Mouse (Mus musculus) cerebellum, adult 2 months (tissue): ENCODE results near the gene Zcchc24. TPM values are rescaled to one million over a fixed set of nuclear protein-coding genes. Genes with fewer than 3 reads are reported as not detected.

ENCODE experiments used
- DNase-seq, 2 experiments: peaks; one replicate each; pipeline ENCODE4 v3.0.0; 2021
- H3K27ac ChIP-seq: fragments of 200-500 bp; 2 replicates; pipeline ENCODE4 v1.5.1; 2012; ENCODE audit warnings: low read length, control low read depth, inconsistent platforms; ENCODE audit not compliant: insufficient read depth
- H3K27me3 ChIP-seq: fragments of 200-500 bp; 2 replicates; pipeline ENCODE4 v1.6.1; 2012; ENCODE audit warnings: inconsistent platforms, mild to moderate bottlenecking, low read length, moderate library complexity; ENCODE audit not compliant: control insufficient read depth, insufficient read depth
- H3K4me1 ChIP-seq: fragments of 200-500 bp; 2 replicates; pipeline ENCODE4 v1.6.1; 2011; ENCODE audit warnings: low read length; ENCODE audit not compliant: control insufficient read depth, insufficient read depth
- H3K4me3 ChIP-seq: fragments of 200-500 bp; replicated peaks from 2 replicates; pipeline ENCODE3; 2011; ENCODE audit warnings: mild to moderate bottlenecking, low read depth, low read length, control low read depth; ENCODE audit not compliant: insufficient read depth
- CTCF ChIP-seq: fragments of 200-500 bp; IDR thresholded peaks from 2 replicates; pipeline ENCODE4 v1.5.1; 2011; ENCODE audit warnings: low read depth, mild to moderate bottlenecking, control low read depth, low read length, moderate library complexity, borderline replicate concordance; ENCODE audit not compliant: insufficient read depth
- POLR2A ChIP-seq: fragments of 200-500 bp; IDR thresholded peaks from 2 replicates; pipeline ENCODE4 v1.6.1; 2011; ENCODE audit warnings: low read length, control low read depth, borderline replicate concordance; ENCODE audit not compliant: insufficient read depth
- WGBS: fragments of 180-500 bp; shearing (Covaris S2); methylation state at CpG from one replicate; pipeline ENCODE4 v1.1.7; 2018; 5-methylcytosine and 5-hydroxymethylcytosine counted together
- polyA plus RNA-seq: library from polyadenylated mRNA; depleted of rRNA; stranded (reverse); fragments of >200 nt; gene quantifications from 2 replicates; pipeline ENCODE4 v1.2.3, GENCODE M21; 2012

Zcchc24 gene
- polyA plus RNA-seq, 1 experiment: 71.4 TPM

GRCm38 (mm10) chr14:25751067-25751466 lies 17.8 kb downstream of the Zcchc24 start:
- 94% methylated on average over 5 of the region's 5 CpGs for WGBS
- no peak overlapping the region for H3K27ac ChIP-seq
- H3K4me3 ChIP-seq: no peak overlapping the region
- no peaks in the 10 kb centered on the region for H3K4me1 ChIP-seq
- no peak for DNase-seq
- no peak for TF ChIP-seq CTCF
- no peak for TF ChIP-seq POLR2A
- no peaks in the 10 kb centered on the region for H3K27me3 ChIP-seq

- no peak overlapping the region for H3K27ac ChIP-seq
- TF ChIP-seq POLR2A: no peak
- TF ChIP-seq CTCF: no peak
- H3K4me1 ChIP-seq: no peaks in the 10 kb centered on the region
- H3K27me3 ChIP-seq: no peaks in the 10 kb centered on the region
- H3K4me3 ChIP-seq: no peak overlapping the region
- WGBS: 62% methylated on average over 2 of the region's 2 CpGs
- DNase-seq: no peak
Measured at GRCm38 (mm10) chr14:25750448-25751015, 18.3 kb downstream of the Zcchc24 start.

DNA sequence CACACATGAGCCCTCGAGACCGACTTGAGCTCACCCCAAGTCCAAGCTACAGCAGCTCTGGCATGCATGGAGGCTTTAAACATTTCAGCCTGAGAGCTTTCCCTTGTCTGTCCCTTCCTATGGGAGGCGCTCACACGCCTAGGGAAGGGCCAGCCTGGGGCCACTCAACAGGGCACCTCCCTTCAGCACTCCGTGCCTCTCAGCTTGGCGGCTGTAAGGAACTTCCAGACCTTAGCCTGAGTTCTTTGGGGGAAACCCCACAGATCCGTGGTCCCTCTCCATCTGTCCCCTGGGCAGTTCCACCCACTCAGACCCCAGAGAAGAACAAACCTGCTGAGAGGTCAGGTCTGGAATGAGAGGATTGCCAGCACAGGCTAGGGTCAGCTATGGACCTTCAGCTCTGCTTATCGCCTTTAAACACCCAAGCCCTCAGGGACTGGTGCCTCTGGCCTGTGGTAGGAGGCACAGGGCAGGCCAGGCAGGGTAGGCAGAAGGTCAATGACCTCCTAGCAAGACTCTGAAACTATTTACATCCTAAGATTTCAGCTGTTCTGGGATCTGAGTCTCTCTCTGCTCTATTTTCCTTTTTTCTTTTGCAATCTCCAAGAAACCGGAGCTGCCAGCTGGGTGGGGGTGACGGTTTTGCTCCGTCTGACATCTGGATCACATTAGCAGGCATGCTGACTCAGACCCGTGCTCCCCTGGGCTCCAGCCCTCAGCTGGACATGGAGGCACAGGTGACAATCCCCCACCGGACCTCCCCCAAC lies 19.5 kb downstream of the Zcchc24 start:
- DNase-seq: no peak
- WGBS: 57% methylated on average over 13 of the region's 13 CpGs
- TF ChIP-seq POLR2A (no peak), CTCF (no peak)
- H3K27me3 ChIP-seq: no peaks in the 10 kb centered on the region
- no peak overlapping the region for H3K4me3 ChIP-seq
- no peak overlapping the region for H3K27ac ChIP-seq
- H3K4me1 ChIP-seq: no peaks in the 10 kb centered on the region

DNA sequence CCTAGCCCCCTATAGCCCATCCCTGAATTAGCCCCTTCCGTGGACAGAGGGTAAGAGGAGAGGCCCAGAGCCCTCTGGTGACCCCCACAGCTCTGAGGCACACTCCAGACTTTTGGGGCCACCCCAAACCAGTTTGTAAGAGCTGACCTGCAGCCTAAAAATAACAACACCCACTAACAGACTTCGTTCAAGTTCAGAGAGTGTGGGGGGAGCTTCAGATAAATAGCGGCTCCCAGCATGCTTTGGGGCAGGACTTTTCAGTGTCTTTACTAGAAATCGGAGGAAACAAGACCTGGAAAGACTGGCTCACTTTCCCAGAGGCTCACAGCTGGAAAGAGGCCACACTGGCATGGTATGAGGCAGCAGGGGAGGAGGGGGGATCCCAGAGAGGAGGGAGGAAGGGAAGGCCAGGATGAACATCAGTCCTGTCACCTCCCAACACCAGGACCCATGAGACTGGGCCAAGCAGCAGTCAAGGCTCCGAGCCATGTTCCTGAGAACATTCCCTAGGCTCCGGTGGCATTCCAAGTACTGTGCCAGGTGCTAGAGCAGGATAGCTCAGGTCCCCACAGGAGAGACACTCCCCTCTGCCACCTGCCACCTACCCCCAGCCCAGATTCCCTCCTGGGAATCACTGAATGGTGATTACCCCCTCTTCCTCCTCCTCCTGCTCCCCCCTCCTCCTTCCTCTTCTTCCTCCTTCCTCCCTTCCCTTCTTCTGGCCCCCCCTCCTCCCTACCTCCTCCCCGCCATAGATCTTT lies 20.7 kb downstream of the Zcchc24 start:
- H3K27me3 ChIP-seq: no peaks in the 10 kb centered on the region
- no peaks in the 10 kb centered on the region for H3K4me1 ChIP-seq
- TF ChIP-seq CTCF (no peak), POLR2A (no peak)
- H3K27ac ChIP-seq: no peak overlapping the region
- 67% methylated on average over 7 of the region's 7 CpGs for WGBS
- H3K4me3 ChIP-seq: no peak overlapping the region
- DNase-seq: no peak

GRCm38 (mm10) chr14:25746971-25747945 lies 21.6 kb downstream of the Zcchc24 start:
- Histone ChIP-seq H3K4me3 (no peak overlapping the region), H3K4me1 (no peaks in the 10 kb centered on the region), H3K27ac (no peak overlapping the region), H3K27me3 (no peaks in the 10 kb centered on the region)
- WGBS: 76% methylated on average over 21 of the region's 21 CpGs
- TF ChIP-seq POLR2A: no peak
- no peak for DNase-seq

- no peak for DNase-seq
- WGBS: 88% methylated on average over 6 of the region's 6 CpGs
- Histone ChIP-seq H3K27me3 (no peaks in the 10 kb centered on the region), H3K4me1 (no peaks in the 10 kb centered on the region), H3K27ac (no peak overlapping the region), H3K4me3 (no peak overlapping the region)
- TF ChIP-seq CTCF (no peak), POLR2A (no peak)
Measured at GRCm38 (mm10) chr14:25746371-25746770, 22.5 kb downstream of the Zcchc24 start.

DNA sequence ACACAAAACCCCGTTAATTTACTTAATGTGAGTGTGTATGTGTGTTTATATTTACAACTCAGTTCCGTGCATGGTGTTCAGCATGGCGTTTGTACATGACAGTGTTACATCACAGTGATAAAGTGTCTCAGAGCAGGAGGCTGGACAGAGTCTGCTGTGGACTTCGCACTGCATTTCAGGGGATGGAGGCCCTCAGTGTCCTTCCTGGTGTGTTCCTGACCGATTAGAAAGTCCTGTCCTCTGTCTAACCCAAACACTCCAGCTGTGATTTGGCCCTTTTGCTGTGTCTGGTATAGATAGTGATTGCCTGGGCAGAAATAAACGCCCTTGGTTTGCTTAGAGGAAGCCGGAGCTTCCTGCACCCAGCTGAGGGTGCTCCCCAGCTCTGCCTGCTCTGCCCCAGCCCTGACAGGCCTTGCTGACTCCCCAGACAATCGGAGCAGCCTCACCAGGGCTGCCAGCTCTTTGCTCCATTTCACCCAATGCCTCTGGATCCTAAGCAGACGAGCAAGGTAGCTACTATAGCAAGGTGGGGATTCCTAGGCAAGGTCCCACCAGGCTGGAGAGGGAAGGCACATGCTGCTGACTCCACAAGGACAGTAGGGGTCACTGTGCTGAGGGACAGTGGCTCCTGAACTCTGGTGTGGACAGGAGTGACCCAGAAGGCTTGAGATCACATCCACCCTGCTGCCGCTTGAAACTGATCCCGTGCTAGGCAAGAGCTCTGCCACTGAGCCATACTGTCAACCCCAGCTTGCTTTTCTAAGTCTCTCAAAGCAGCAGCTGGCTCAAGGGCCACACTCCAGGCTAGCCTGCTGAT lies 23.3 kb downstream of the Zcchc24 start:
- 74% methylated on average over 11 of the region's 11 CpGs for WGBS
- Histone ChIP-seq H3K27ac (no peak overlapping the region), H3K4me1 (no peaks in the 10 kb centered on the region), H3K27me3 (no peaks in the 10 kb centered on the region), H3K4me3 (no peak overlapping the region)
- DNase-seq: no peak
- TF ChIP-seq CTCF (no peak), POLR2A (no peak)
